Mouse (Mus musculus): ENCODE measurements around the gene Wscd2. TPM values are rescaled to one million over a fixed set of nuclear protein-coding genes. Genes with fewer than 3 reads are reported as not detected.

Wscd2 gene
- total and polyA plus RNA-seq, 2 experiments from 2014 or later, result 0.27 to 4.5 TPM

GRCm38 (mm10) chr5:113590010-113590640, 100.0 kb downstream of the Wscd2 start:
- WGBS, result 62% methylated on average over 5 of the region's 5 CpGs
- H3K9me3 ChIP-seq (replicated peaks; ENCODE audit: control insufficient read depth, low read length), result no peaks in the 10 kb centered on the region
- DNase-seq (ENCODE audit: low spot score), result no peak
- no peaks in the 10 kb centered on the region for H3K36me3 ChIP-seq (replicated peaks; ENCODE audit: control insufficient read depth, insufficient read depth, low read length)
- H3K27ac ChIP-seq (ENCODE audit: low read depth), result no peak overlapping the region
- no peaks in the 10 kb centered on the region for H3K4me1 ChIP-seq (ENCODE audit: control insufficient read depth, insufficient read depth)
- H3K9ac ChIP-seq (replicated peaks; ENCODE audit: low read depth, low read length), result no peak overlapping the region
- no peak overlapping the region for H3K4me3 ChIP-seq (ENCODE audit: low read depth, low read length)
- H3K27me3 ChIP-seq (ENCODE audit: control insufficient read depth, insufficient read depth, low read length), result peaks cover 6% of the 10 kb centered on the region
- H3K4me2 ChIP-seq (ENCODE audit: low read depth, low read length), result no peak overlapping the region
- TF ChIP-seq EP300 (IDR thresholded peaks at IDR 0.05; ENCODE audit: low read depth) (no peak), CTCF (IDR thresholded peaks at IDR 0.05; ENCODE audit: low read depth) (no peak)
- ATAC-seq (ENCODE audit: insufficient read depth, low read depth), result no peak

- Histone ChIP-seq H3K4me2 (ENCODE audit: low read depth, low read length) (no peak overlapping the region), H3K36me3 (replicated peaks; ENCODE audit: control insufficient read depth, insufficient read depth, low read length) (no peaks in the 10 kb centered on the region), H3K27ac (ENCODE audit: low read depth) (no peak overlapping the region), H3K4me3 (ENCODE audit: low read depth, low read length) (no peak overlapping the region), H3K27me3 (ENCODE audit: control insufficient read depth, insufficient read depth, low read length) (peaks cover 6% of the 10 kb centered on the region), H3K4me1 (ENCODE audit: control insufficient read depth, insufficient read depth) (no peaks in the 10 kb centered on the region), H3K9me3 (replicated peaks; ENCODE audit: control insufficient read depth, low read length) (no peaks in the 10 kb centered on the region), H3K9ac (replicated peaks; ENCODE audit: low read depth, low read length) (no peak overlapping the region)
- DNase-seq (ENCODE audit: low spot score) (no peak), ATAC-seq (ENCODE audit: insufficient read depth, low read depth) (no peak)
- WGBS, result 8% methylated on average over 2 of the region's 3 CpGs
- TF ChIP-seq EP300 (IDR thresholded peaks at IDR 0.05; ENCODE audit: low read depth) (no peak), CTCF (IDR thresholded peaks at IDR 0.05; ENCODE audit: low read depth) (no peak)
Observed at GRCm38 (mm10) chr5:113591166-113591565, 101.0 kb downstream of the Wscd2 start.

GRCm38 (mm10) chr5:113591751-113592230, 101.7 kb downstream of the Wscd2 start:
- peak; percentile 7 for DNase-seq (ENCODE audit: low spot score)
- no peak overlapping the region for H3K4me3 ChIP-seq (ENCODE audit: low read depth, low read length)
- peaks cover 6% of the 10 kb centered on the region for H3K27me3 ChIP-seq (ENCODE audit: control insufficient read depth, insufficient read depth, low read length)
- TF ChIP-seq EP300 (IDR thresholded peaks at IDR 0.05; ENCODE audit: low read depth), result no peak
- no peaks in the 10 kb centered on the region for H3K36me3 ChIP-seq (replicated peaks; ENCODE audit: control insufficient read depth, insufficient read depth, low read length)
- no peak overlapping the region for H3K27ac ChIP-seq (ENCODE audit: low read depth)
- H3K9me3 ChIP-seq (replicated peaks; ENCODE audit: control insufficient read depth, low read length), result no peaks in the 10 kb centered on the region
- H3K4me1 ChIP-seq (ENCODE audit: control insufficient read depth, insufficient read depth), result no peaks in the 10 kb centered on the region
- no peak for ATAC-seq (ENCODE audit: insufficient read depth, low read depth)
- WGBS, result 17% methylated on average over 6 of the region's 6 CpGs
- H3K4me2 ChIP-seq (ENCODE audit: low read depth, low read length), result no peak overlapping the region
- H3K9ac ChIP-seq (replicated peaks; ENCODE audit: low read depth, low read length), result no peak overlapping the region

- Histone ChIP-seq H3K27ac (ENCODE audit: low read depth) (no peak overlapping the region), H3K9me3 (replicated peaks; ENCODE audit: control insufficient read depth, low read length) (no peaks in the 10 kb centered on the region), H3K4me1 (ENCODE audit: control insufficient read depth, insufficient read depth) (no peaks in the 10 kb centered on the region), H3K4me2 (ENCODE audit: low read depth, low read length) (no peak overlapping the region), H3K9ac (replicated peaks; ENCODE audit: low read depth, low read length) (no peak overlapping the region), H3K27me3 (ENCODE audit: control insufficient read depth, insufficient read depth, low read length) (peaks cover 6% of the 10 kb centered on the region), H3K4me3 (ENCODE audit: low read depth, low read length) (no peak overlapping the region), H3K36me3 (replicated peaks; ENCODE audit: control insufficient read depth, insufficient read depth, low read length) (no peaks in the 10 kb centered on the region)
- 81% methylated on average over 6 of the region's 6 CpGs for WGBS
- DNase-seq (ENCODE audit: low spot score), result no peak
- TF ChIP-seq EP300 (IDR thresholded peaks at IDR 0.05; ENCODE audit: low read depth) (no peak), CTCF (IDR thresholded peaks at IDR 0.05; ENCODE audit: low read depth) (no peak)
- ATAC-seq (ENCODE audit: insufficient read depth, low read depth), result no peak
Observed at GRCm38 (mm10) chr5:113593911-113594705, 104.0 kb downstream of the Wscd2 start.

GRCm38 (mm10) chr5:113596252-113596651, 106.1 kb downstream of the Wscd2 start:
- DNase-seq (ENCODE audit: low spot score), result no peak
- Histone ChIP-seq H3K9me3 (replicated peaks; ENCODE audit: control insufficient read depth, low read length) (no peaks in the 10 kb centered on the region), H3K27me3 (ENCODE audit: control insufficient read depth, insufficient read depth, low read length) (peaks cover 6% of the 10 kb centered on the region), H3K4me1 (ENCODE audit: control insufficient read depth, insufficient read depth) (no peaks in the 10 kb centered on the region), H3K4me2 (ENCODE audit: low read depth, low read length) (no peak overlapping the region), H3K27ac (ENCODE audit: low read depth) (no peak overlapping the region), H3K4me3 (ENCODE audit: low read depth, low read length) (no peak overlapping the region), H3K36me3 (replicated peaks; ENCODE audit: control insufficient read depth, insufficient read depth, low read length) (no peaks in the 10 kb centered on the region), H3K9ac (replicated peaks; ENCODE audit: low read depth, low read length) (no peak overlapping the region)
- WGBS, result 76% methylated on average over 9 of the region's 9 CpGs
- no peak for ATAC-seq (ENCODE audit: insufficient read depth, low read depth)
- TF ChIP-seq CTCF (IDR thresholded peaks at IDR 0.05; ENCODE audit: low read depth), result no peak
- TF ChIP-seq EP300 (IDR thresholded peaks at IDR 0.05; ENCODE audit: low read depth), result no peak
